Mouse (Mus musculus): ENCODE measurements around the gene Pten. TPM values are rescaled to one million over a fixed set of nuclear protein-coding genes. Genes with fewer than 3 reads are reported as not detected.

The Pten gene
- 177 TPM for polyA plus RNA-seq (2014; fragmentation: Illumina TruSeq; extraction: RNeasy Lipid Tissue Mini Kit (QIAGEN cat#74804); ENCODE audit: low read depth, low replicate concordance)

GRCm38 (mm10) chr19:32756900-32757725 is at the start of gene Pten:
Gene Pten, plus strand, starts transcription at chr19:32757497.

GRCm38 (mm10) chr19:32739686-32740085 is 17.6 kb upstream of the Pten start, which contains the start of gene Atad1:
Gene Atad1, minus strand, starts transcription at chr19:32739786.

Other genes starting within 250 kb of the Pten start
- 32.6 TPM for gene Papss2, start 161.7 kb upstream of the Pten start, polyA plus RNA-seq (2014; fragmentation: Illumina TruSeq; extraction: RNeasy Lipid Tissue Mini Kit (QIAGEN cat#74804); ENCODE audit: low read depth, low replicate concordance)
- gene Atad1, start 17.7 kb upstream of the Pten start, polyA plus RNA-seq (2014; fragmentation: Illumina TruSeq; extraction: RNeasy Lipid Tissue Mini Kit (QIAGEN cat#74804); ENCODE audit: low read depth, low replicate concordance), result 319 TPM